Mouse (Mus musculus): ENCODE measurements around the gene Gtpbp2.

Gene Gtpbp2

DNA sequence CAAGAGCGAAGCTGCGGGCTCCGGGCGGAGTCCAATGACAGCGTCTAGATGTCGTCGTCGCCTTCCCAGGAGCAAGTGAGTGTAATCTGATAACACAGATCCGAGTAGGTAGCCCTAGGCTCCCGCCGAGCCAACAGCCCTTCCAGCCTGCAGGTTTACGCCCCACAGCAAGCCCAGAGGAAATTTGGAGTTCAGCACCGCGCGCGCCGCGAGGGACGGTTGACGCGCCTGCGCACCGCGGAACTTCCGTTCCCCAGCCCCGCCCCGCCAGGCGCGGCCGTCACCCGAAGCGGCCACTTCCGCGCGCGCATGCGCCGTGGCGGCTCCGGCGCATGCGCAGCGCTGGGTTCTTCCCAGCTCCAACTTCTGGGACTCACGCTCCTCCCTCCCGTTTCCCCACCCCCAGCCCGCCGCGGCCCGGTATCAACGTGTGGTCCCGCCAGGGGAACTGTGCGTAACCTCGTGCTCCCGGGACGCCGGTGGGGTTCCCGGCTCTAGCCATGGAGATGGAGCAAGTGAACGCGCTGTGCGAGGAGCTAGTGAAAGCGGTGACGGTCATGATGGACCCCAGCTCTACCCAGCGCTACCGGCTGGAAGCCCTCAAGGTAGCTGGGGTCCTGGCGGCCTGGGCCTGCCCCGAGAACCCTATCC, 41.7 kb downstream of the Gtpbp2 start, which contains the start of the genes Polh and Xpo5:
Gene Polh, minus strand, starts transcription at position 225 of the 651 bp plus-strand sequence.
Gene Xpo5, plus strand, starts transcription at position 362 of the 651 bp plus-strand sequence.
- in situ Hi-C loops (cut with MboI; ENCODE audit: low sequenced_read_pairs): loop anchor here (25.0 kb wide), 1 partner anchor 760 kb away; no protein-coding TSS in a partner anchor

DNA sequence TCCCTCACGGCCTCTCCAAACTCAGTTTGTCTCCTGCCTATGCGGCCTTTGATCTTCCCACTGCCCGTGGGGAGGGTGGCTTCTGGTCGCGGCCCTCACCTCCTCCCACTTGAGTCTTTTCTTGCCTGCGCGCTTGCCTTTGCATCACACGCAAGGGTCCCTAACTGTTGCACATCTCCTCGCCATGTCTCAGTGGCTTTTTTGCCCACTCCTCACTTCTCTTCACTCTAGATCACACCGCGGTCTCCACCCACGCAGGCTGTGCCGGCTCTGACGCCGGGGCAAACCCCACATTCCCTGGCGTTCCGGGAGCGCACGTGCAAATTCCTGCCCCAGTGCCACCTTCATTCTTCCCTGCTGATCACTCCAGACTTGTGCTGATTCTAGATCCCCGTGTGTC, 42.2 kb downstream of the Gtpbp2 start:
- in situ Hi-C loops (cut with MboI; ENCODE audit: low sequenced_read_pairs): loop anchor here (25.0 kb wide), 1 partner anchor 759 kb away; no protein-coding TSS in a partner anchor

DNA sequence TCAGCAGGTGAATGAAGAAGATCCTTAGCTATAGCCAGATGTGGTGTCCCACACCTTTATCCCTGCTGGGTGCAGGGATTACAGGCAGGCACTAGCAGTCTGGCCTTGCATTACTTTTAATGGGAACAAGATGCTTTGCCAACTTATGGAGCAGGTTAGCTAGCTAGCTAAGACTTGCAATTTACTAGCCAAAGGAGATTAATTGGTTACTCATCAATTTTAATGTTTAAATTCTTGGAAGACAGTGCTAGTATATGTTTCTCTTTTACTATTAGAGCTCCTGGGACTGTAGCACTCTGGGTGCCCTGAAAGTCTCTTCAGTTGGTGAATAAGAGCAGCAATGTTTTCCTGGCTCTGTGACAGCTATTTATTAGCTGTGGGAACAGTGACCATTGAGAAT, 45.8 kb downstream of the Gtpbp2 start:
- in situ Hi-C loops (cut with MboI; ENCODE audit: low sequenced_read_pairs): loop anchor here (25.0 kb wide), 1 partner anchor 756 kb away; no protein-coding TSS in a partner anchor

DNA sequence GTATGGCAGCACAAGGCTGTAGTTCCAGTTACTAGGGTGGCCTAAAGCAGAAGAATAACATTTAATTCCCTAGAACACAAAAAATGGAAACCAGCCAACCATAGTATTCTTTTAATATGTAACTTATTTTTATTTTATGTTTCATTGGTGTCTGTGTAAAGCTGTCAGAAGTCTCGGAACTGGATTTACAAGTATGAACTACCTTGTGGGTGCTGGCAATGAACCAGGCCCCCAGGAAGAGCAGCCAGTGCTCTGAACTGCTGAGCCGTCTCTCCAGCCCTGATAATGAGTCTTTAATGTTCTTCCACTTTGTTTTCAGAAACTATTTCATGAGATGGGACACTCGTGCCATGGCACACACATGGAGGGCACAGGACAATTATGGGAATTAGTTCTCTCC, 49.7 kb downstream of the Gtpbp2 start:
- in situ Hi-C loops (cut with MboI; ENCODE audit: low sequenced_read_pairs): loop anchor here (25.0 kb wide), 1 partner anchor 752 kb away; no protein-coding TSS in a partner anchor

All from CH12F3 (cell line).